Mouse (Mus musculus) heart, postnatal 10 days (tissue): ENCODE measurements at regions not wholly inside any gene's neighbourhood (a gene's known extent, or its start where the extent isn't known, plus 50 kb on each side); places are given as distances from the start of the nearest gene placed in this dataset.
"Not testable (repeated sequence)": the region's sequence is repeated elsewhere in the genome, so short reads cannot be mapped to it uniquely, and the experiment has no call there.

Experiments used
- DNase-seq, 2 experiments: peaks; one replicate each; pipeline ENCODE4 v3.0.0; 2021
- intact Hi-C: fragments of 180-260 bp; cut with DNase I; formaldehyde crosslinking; loops from one replicate; pipeline ENCODE4 v1.15.1; 2025

GRCm38 (mm10) chr2:44513080-44513724, 414.3 kb downstream of the Gtdc1 start:
- DNase-seq, result no peak
- intact Hi-C loops, result no loop called here

- intact Hi-C loops, result no loop called here
- DNase-seq, result no peak
These were observed 415.1 kb downstream of the Gtdc1 start for GRCm38 (mm10) chr2:44512334-44512733.

GRCm38 (mm10) chr2:44509101-44509500, 418.4 kb downstream of the Gtdc1 start:
- DNase-seq, result peak; percentile 47 to 48
- intact Hi-C loops, result no loop called here

GRCm38 (mm10) chr2:44504273-44504672, 423.2 kb downstream of the Gtdc1 start:
- intact Hi-C loops, result no loop called here
- DNase-seq, result peak; percentile 34 to 44

- intact Hi-C loops, result not testable (repeated sequence)
These were observed 436.7 kb downstream of the Gtdc1 start for GRCm38 (mm10) chr2:44490806-44491205.

GRCm38 (mm10) chr2:44490230-44490629, 437.2 kb downstream of the Gtdc1 start:
- no peak for DNase-seq
- intact Hi-C loops, result no loop called here

More at GRCm38 (mm10) chr2:44490806-44491205, 436.7 kb downstream of the Gtdc1 start:
- not testable (repeated sequence) for DNase-seq

GRCm38 (mm10) chr2:44485880-44486279, 441.6 kb downstream of the Gtdc1 start:
- intact Hi-C loops, result no loop called here
- no peak for DNase-seq

GRCm38 (mm10) chr2:44479746-44480145, 447.7 kb downstream of the Gtdc1 start:
- intact Hi-C loops, result no loop called here
- DNase-seq, result no peak

- intact Hi-C loops, result no loop called here
- DNase-seq, result no peak
These were observed 452.0 kb downstream of the Gtdc1 start for GRCm38 (mm10) chr2:44475456-44475855.

GRCm38 (mm10) chr2:44474653-44475052, 452.8 kb downstream of the Gtdc1 start:
- intact Hi-C loops, result no loop called here
- no peak for DNase-seq

- intact Hi-C loops, result no loop called here
These were observed 456.1 kb downstream of the Gtdc1 start for GRCm38 (mm10) chr2:44471381-44471780.

GRCm38 (mm10) chr2:44470953-44471352, 456.5 kb downstream of the Gtdc1 start:
- DNase-seq, result no peak
- intact Hi-C loops, result no loop called here

More at GRCm38 (mm10) chr2:44471381-44471780, 456.1 kb downstream of the Gtdc1 start:
- no peak for DNase-seq

GRCm38 (mm10) chr2:44464631-44465030, 462.8 kb downstream of the Gtdc1 start:
- DNase-seq, result no peak
- intact Hi-C loops, result no loop called here

GRCm38 (mm10) chr2:44462619-44463329, 464.7 kb downstream of the Gtdc1 start:
- intact Hi-C loops, result no loop called here
- DNase-seq, result no peak

- DNase-seq, result no peak
- intact Hi-C loops, result no loop called here
These were observed 465.9 kb downstream of the Gtdc1 start for GRCm38 (mm10) chr2:44461289-44462250.

GRCm38 (mm10) chr2:44449471-44449870, 478.0 kb downstream of the Gtdc1 start:
- intact Hi-C loops, result no loop called here

More at GRCm38 (mm10) chr2:44449471-44449870, 478.0 kb downstream of the Gtdc1 start:
- no peak for DNase-seq
